Mouse (Mus musculus): ENCODE measurements around the gene Trim56. TPM values are rescaled to one million over a fixed set of nuclear protein-coding genes. Genes with fewer than 3 reads are reported as not detected.
A peak's percentile ranks its signal among the peaks of the same experiment; 100 is the strongest.
"Not testable (repeated sequence)": the region's sequence is repeated elsewhere in the genome, so short reads cannot be mapped to it uniquely, and the experiment has no call there.

Gene Trim56
- 7.8 and 8.5 TPM in 2 replicates for polyA plus RNA-seq (2015; fragmentation: Nextera tagmentation; extraction: Ambion mirVana)

GRCm38 (mm10) chr5:137115866-137116847 lies at the start of gene Trim56:
TSS of gene Trim56 (minus strand) at chr5:137116209.
- Histone ChIP-seq H3K9me3 (replicated peaks) (no peaks in the 10 kb centered on the region), H3K27me3 (no peaks in the 10 kb centered on the region), H3K4me1 (peaks cover 16% of the 10 kb centered on the region), H3K27ac (replicated peaks) (peak within 1 kb of the TSS; percentile 65), H3K36me3 (peaks cover 23% of the 10 kb centered on the region), H3K9ac (peak within 1 kb of the TSS; percentile 33), H3K4me2 (replicated peaks) (peak within 1 kb of the TSS; percentile 59), H3K4me3 (replicated peaks) (peak within 1 kb of the TSS; percentile 61)
- peak; percentile 59 for ATAC-seq (ENCODE audit: insufficient number of reproducible peaks, low FRiP score, low TSS enrichment, low read depth)
- WGBS = 7% methylated on average over 29 of the region's 29 CpGs

- no peak overlapping the region for H3K9ac ChIP-seq
- no peaks in the 10 kb centered on the region for H3K27me3 ChIP-seq
- no peak overlapping the region for H3K4me3 ChIP-seq (replicated peaks)
- no peak overlapping the region for H3K4me2 ChIP-seq (replicated peaks)
- no peaks in the 10 kb centered on the region for H3K36me3 ChIP-seq
- no peak for ATAC-seq (ENCODE audit: insufficient number of reproducible peaks, low FRiP score, low TSS enrichment, low read depth)
- WGBS = 76% methylated on average over 4 of the region's 4 CpGs
- H3K27ac ChIP-seq (replicated peaks) = no peak overlapping the region
- H3K4me1 ChIP-seq = no peaks in the 10 kb centered on the region
- no peaks in the 10 kb centered on the region; the same call in 1 of the 2 replicates for H3K9me3 ChIP-seq (replicated peaks)
Observed at GRCm38 (mm10) chr5:137161853-137162252, 45.8 kb upstream of the Trim56 start.

- Histone ChIP-seq H3K4me2 (replicated peaks) (no peak overlapping the region), H3K4me3 (replicated peaks) (no peak overlapping the region), H3K9ac (no peak overlapping the region), H3K4me1 (no peaks in the 10 kb centered on the region), H3K27me3 (no peaks in the 10 kb centered on the region), H3K9me3 (replicated peaks) (no peaks in the 10 kb centered on the region; the same call in 1 of the 2 replicates), H3K36me3 (no peaks in the 10 kb centered on the region), H3K27ac (replicated peaks) (no peak overlapping the region)
- ATAC-seq (ENCODE audit: insufficient number of reproducible peaks, low FRiP score, low TSS enrichment, low read depth) = no peak
- WGBS = 31% methylated on average over 11 of the region's 11 CpGs
Observed at GRCm38 (mm10) chr5:137159461-137159860, 43.5 kb upstream of the Trim56 start.

GRCm38 (mm10) chr5:137153289-137153688 lies 37.3 kb upstream of the Trim56 start:
- 95% methylated on average over 5 of the region's 5 CpGs for WGBS
- Histone ChIP-seq H3K36me3 (no peaks in the 10 kb centered on the region), H3K27ac (replicated peaks) (no peak overlapping the region), H3K27me3 (no peaks in the 10 kb centered on the region), H3K9me3 (replicated peaks) (peaks cover 11% of the 10 kb centered on the region; the same call in 1 of the 2 replicates), H3K4me3 (replicated peaks) (no peak overlapping the region), H3K4me2 (replicated peaks) (no peak overlapping the region), H3K4me1 (no peaks in the 10 kb centered on the region), H3K9ac (no peak overlapping the region)
- ATAC-seq (ENCODE audit: insufficient number of reproducible peaks, low FRiP score, low TSS enrichment, low read depth) = no peak

- no peak for ATAC-seq (ENCODE audit: insufficient number of reproducible peaks, low FRiP score, low TSS enrichment, low read depth)
- Histone ChIP-seq H3K4me1 (no peaks in the 10 kb centered on the region), H3K36me3 (no peaks in the 10 kb centered on the region), H3K4me2 (replicated peaks) (no peak overlapping the region), H3K27me3 (no peaks in the 10 kb centered on the region), H3K4me3 (replicated peaks) (no peak overlapping the region), H3K27ac (replicated peaks) (no peak overlapping the region), H3K9me3 (replicated peaks) (peaks cover 11% of the 10 kb centered on the region; the same call in 1 of the 2 replicates), H3K9ac (no peak overlapping the region)
- 53% methylated on average over 2 of the region's 2 CpGs for WGBS
Observed at GRCm38 (mm10) chr5:137152623-137153022, 36.6 kb upstream of the Trim56 start.

- not testable (repeated sequence) for H3K4me2 ChIP-seq (replicated peaks); H3K9ac ChIP-seq; H3K4me1 ChIP-seq; H3K4me3 ChIP-seq (replicated peaks); H3K36me3 ChIP-seq; H3K27ac ChIP-seq (replicated peaks); H3K27me3 ChIP-seq; ATAC-seq (ENCODE audit: insufficient number of reproducible peaks, low FRiP score, low TSS enrichment, low read depth)
- 0 out of 2 replicates have a peak, but pooled peaks cover 11% of the 10 kb centered on the region for H3K9me3 ChIP-seq (replicated peaks)
Observed at GRCm38 (mm10) chr5:137149272-137149882, 33.4 kb upstream of the Trim56 start, which contains the start of gene Muc3. TSS of gene Muc3 (minus strand) at chr5:137149322.

- Histone ChIP-seq H3K27me3 (no peaks in the 10 kb centered on the region), H3K4me3 (replicated peaks) (no peak overlapping the region), H3K27ac (replicated peaks) (no peak overlapping the region), H3K4me1 (no peaks in the 10 kb centered on the region), H3K9ac (no peak overlapping the region), H3K36me3 (no peaks in the 10 kb centered on the region), H3K9me3 (replicated peaks) (no peaks in the 10 kb centered on the region), H3K4me2 (replicated peaks) (no peak overlapping the region)
- ATAC-seq (ENCODE audit: insufficient number of reproducible peaks, low FRiP score, low TSS enrichment, low read depth) = no peak
- WGBS = 32% methylated on average over 3 of the region's 3 CpGs
Observed at GRCm38 (mm10) chr5:137140836-137141235, 24.8 kb upstream of the Trim56 start.

- Histone ChIP-seq H3K4me3 (replicated peaks) (no peak overlapping the region), H3K27me3 (no peaks in the 10 kb centered on the region), H3K4me1 (no peaks in the 10 kb centered on the region), H3K27ac (replicated peaks) (no peak overlapping the region), H3K9me3 (replicated peaks) (no peaks in the 10 kb centered on the region), H3K9ac (no peak overlapping the region), H3K4me2 (replicated peaks) (no peak overlapping the region), H3K36me3 (no peaks in the 10 kb centered on the region)
- no peak for ATAC-seq (ENCODE audit: insufficient number of reproducible peaks, low FRiP score, low TSS enrichment, low read depth)
- 78% methylated on average over 10 of the region's 10 CpGs for WGBS
Observed at GRCm38 (mm10) chr5:137138977-137139376, 23.0 kb upstream of the Trim56 start.

GRCm38 (mm10) chr5:137134959-137135358 lies 18.9 kb upstream of the Trim56 start:
- Histone ChIP-seq H3K4me1 (no peaks in the 10 kb centered on the region), H3K4me3 (replicated peaks) (no peak overlapping the region), H3K9ac (no peak overlapping the region), H3K9me3 (replicated peaks) (no peaks in the 10 kb centered on the region), H3K27ac (replicated peaks) (no peak overlapping the region), H3K27me3 (no peaks in the 10 kb centered on the region), H3K36me3 (no peaks in the 10 kb centered on the region), H3K4me2 (replicated peaks) (no peak overlapping the region)
- WGBS = 24% methylated on average over 11 of the region's 11 CpGs
- ATAC-seq (ENCODE audit: insufficient number of reproducible peaks, low FRiP score, low TSS enrichment, low read depth) = no peak

- Histone ChIP-seq H3K4me2 (replicated peaks) (no peak overlapping the region), H3K9ac (no peak overlapping the region), H3K27ac (replicated peaks) (no peak overlapping the region), H3K27me3 (no peaks in the 10 kb centered on the region), H3K36me3 (no peaks in the 10 kb centered on the region), H3K9me3 (replicated peaks) (no peaks in the 10 kb centered on the region), H3K4me1 (no peaks in the 10 kb centered on the region), H3K4me3 (replicated peaks) (no peak overlapping the region)
- 2% methylated on average over 3 of the region's 3 CpGs for WGBS
- ATAC-seq (ENCODE audit: insufficient number of reproducible peaks, low FRiP score, low TSS enrichment, low read depth) = no peak
Observed at GRCm38 (mm10) chr5:137131490-137131889, 15.5 kb upstream of the Trim56 start.

- no peak overlapping the region for H3K27ac ChIP-seq (replicated peaks)
- 21% methylated on average over 5 of the region's 5 CpGs for WGBS
- H3K4me1 ChIP-seq = no peaks in the 10 kb centered on the region
- no peaks in the 10 kb centered on the region for H3K27me3 ChIP-seq
- no peak overlapping the region for H3K4me3 ChIP-seq (replicated peaks)
- H3K9ac ChIP-seq = no peak overlapping the region
- no peaks in the 10 kb centered on the region for H3K36me3 ChIP-seq
- H3K4me2 ChIP-seq (replicated peaks) = no peak overlapping the region
- H3K9me3 ChIP-seq (replicated peaks) = no peaks in the 10 kb centered on the region
- ATAC-seq (ENCODE audit: insufficient number of reproducible peaks, low FRiP score, low TSS enrichment, low read depth) = 0 out of 2 replicates have a peak, but pooled peaks have one; percentile 11
Observed at GRCm38 (mm10) chr5:137129281-137129680, 13.3 kb upstream of the Trim56 start.
